Mouse (Mus musculus) limb, embryonic 11.5 days (tissue): ENCODE measurements at regions not wholly inside any gene's neighbourhood (a gene's known extent, or its start where the extent isn't known, plus 50 kb on each side); places are given as distances from the start of the nearest gene placed in this dataset.

Experiments
- ATAC-seq: fragments of 200-750 bp; cut with Nextera tagmentation; 2 replicates; pipeline ENCODE4 v1.8.0; 2017; ENCODE audit warnings: low read depth; ENCODE audit not compliant: insufficient number of reproducible peaks, low FRiP score, low TSS enrichment
- DNase-seq: peaks from one replicate; pipeline ENCODE4 v3.0.0-alpha.2; 2015; ENCODE audit warnings: low spot score
- H3K27ac ChIP-seq: fragments of 300-500 bp; sonication (generic); replicated peaks from 2 replicates; pipeline ENCODE4 v1.5.1; 2014; ENCODE audit warnings: low read depth, mild to moderate bottlenecking, low read length
- H3K27me3 ChIP-seq: fragments of 300-500 bp; sonication (generic); 2 replicates; pipeline ENCODE4 v1.6.1; 2014; ENCODE audit warnings: mild to moderate bottlenecking, low read length, mixed read lengths; ENCODE audit not compliant: control insufficient read depth, insufficient read depth
- H3K36me3 ChIP-seq: fragments of 300-500 bp; sonication (generic); 2 replicates; pipeline ENCODE4 v1.6.1; 2014; ENCODE audit warnings: mild to moderate bottlenecking, low read length, moderate library complexity, mixed read lengths; ENCODE audit not compliant: control insufficient read depth, insufficient read depth
- H3K4me1 ChIP-seq: fragments of 300-500 bp; sonication (generic); 2 replicates; pipeline ENCODE4 v1.6.1; 2014; ENCODE audit warnings: low read length, mixed read lengths; ENCODE audit not compliant: control insufficient read depth, insufficient read depth
- H3K4me2 ChIP-seq: fragments of 300-500 bp; sonication (generic); 2 replicates; pipeline ENCODE4 v1.6.1; 2014; ENCODE audit warnings: low read depth, mild to moderate bottlenecking, moderate library complexity; ENCODE audit not compliant: severe bottlenecking
- H3K4me3 ChIP-seq: fragments of 300-500 bp; sonication (generic); 2 replicates; pipeline ENCODE4 v1.5.1; 2014; ENCODE audit warnings: low read depth, low read length
- H3K9ac ChIP-seq: fragments of 300-500 bp; sonication (generic); 2 replicates; pipeline ENCODE4 v1.6.1; 2014; ENCODE audit warnings: mild to moderate bottlenecking, low read length
- H3K9me3 ChIP-seq: fragments of 300-500 bp; sonication (generic); 2 replicates; pipeline ENCODE4 v1.6.1; 2016; ENCODE audit warnings: low read length; ENCODE audit not compliant: control insufficient read depth
- WGBS: fragments of 180-500 bp; shearing (Covaris S2); extraction: QIAGEN DNeasy Blood & Tissue Kit; methylation state at CpG from one replicate; pipeline ENCODE4 v1.1.7; 2014; 5-methylcytosine and 5-hydroxymethylcytosine counted together

GRCm38 (mm10) chr17:14475778-14476647 is 196.7 kb downstream of the Smoc2 start:
- peak; percentile 59 for DNase-seq
- peak overlapping the region; percentile 43; the same call in 1 of the 2 replicates for H3K27ac ChIP-seq
- H3K4me2 ChIP-seq, result no peak overlapping the region; the same call in 1 of the 2 replicates
- H3K4me1 ChIP-seq, result peaks cover 21% of the 10 kb centered on the region
- H3K4me3 ChIP-seq, result no peak overlapping the region
- H3K27me3 ChIP-seq, result 0 out of 2 replicates have a peak, but pooled peaks cover 3% of the 10 kb centered on the region
- 0 out of 2 replicates have a peak, but pooled peaks have one; percentile 58 for ATAC-seq
- H3K9ac ChIP-seq, result no peak overlapping the region
- no peaks in the 10 kb centered on the region for H3K9me3 ChIP-seq
- no peaks in the 10 kb centered on the region for H3K36me3 ChIP-seq
- WGBS, result 15% methylated on average over 23 of the region's 23 CpGs

- Histone ChIP-seq H3K36me3 (no peaks in the 10 kb centered on the region), H3K9me3 (no peaks in the 10 kb centered on the region), H3K4me1 (peaks cover 21% of the 10 kb centered on the region), H3K27me3 (0 out of 2 replicates have a peak, but pooled peaks cover 3% of the 10 kb centered on the region), H3K9ac (no peak overlapping the region), H3K27ac (no peak overlapping the region), H3K4me3 (no peak overlapping the region), H3K4me2 (no peak overlapping the region)
- ATAC-seq (0 out of 2 replicates have a peak, but pooled peaks have one; percentile 19), DNase-seq (peak; percentile 42)
- 3% methylated on average over 4 of the region's 4 CpGs for WGBS
These were observed 196.0 kb downstream of the Smoc2 start for GRCm38 (mm10) chr17:14475277-14475676.

GRCm38 (mm10) chr17:14468754-14469488 is 189.6 kb downstream of the Smoc2 start:
- Histone ChIP-seq H3K4me2 (no peak overlapping the region), H3K27ac (no peak overlapping the region), H3K36me3 (no peaks in the 10 kb centered on the region), H3K4me1 (peaks cover 11% of the 10 kb centered on the region), H3K9ac (no peak overlapping the region), H3K4me3 (no peak overlapping the region), H3K9me3 (no peaks in the 10 kb centered on the region), H3K27me3 (no peaks in the 10 kb centered on the region)
- WGBS, result 64% methylated on average over 6 of the region's 6 CpGs
- ATAC-seq, result no peak
- DNase-seq, result no peak

DNA sequence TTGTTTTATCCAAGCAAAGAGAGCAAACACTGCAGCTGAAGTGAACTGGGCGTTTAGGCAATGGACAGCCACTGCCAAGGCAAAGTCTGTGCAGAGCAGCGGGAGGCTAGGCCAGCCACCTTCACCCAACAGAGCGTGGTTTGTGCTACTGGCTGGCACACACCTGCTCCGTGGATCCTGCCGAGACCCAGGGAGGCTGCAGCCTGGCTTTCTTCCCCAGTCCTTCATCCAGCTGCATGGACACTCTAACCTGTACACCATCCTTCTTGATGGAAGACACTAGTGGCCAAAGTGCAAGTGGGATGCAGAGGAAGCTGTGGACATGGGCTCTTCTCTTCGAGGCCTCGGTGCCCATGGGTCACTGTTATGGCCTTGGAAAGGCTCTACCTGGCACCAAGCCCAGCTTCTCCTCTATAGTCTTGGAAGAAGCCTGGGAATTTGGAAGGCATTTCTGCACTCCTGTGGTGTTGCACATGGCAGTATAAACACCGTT is 176.0 kb downstream of the Smoc2 start:
- peak; percentile 35 for DNase-seq
- Histone ChIP-seq H3K27me3 (no peaks in the 10 kb centered on the region), H3K4me2 (no peak overlapping the region), H3K4me3 (no peak overlapping the region), H3K36me3 (no peaks in the 10 kb centered on the region), H3K9ac (no peak overlapping the region), H3K27ac (peak overlapping the region; percentile 16), H3K9me3 (no peaks in the 10 kb centered on the region), H3K4me1 (peaks cover 3% of the 10 kb centered on the region; the same call in 1 of the 2 replicates)
- no peak for ATAC-seq
- 65% methylated on average over 8 of the region's 8 CpGs for WGBS
